Mouse (Mus musculus) thymus, postnatal 25 days (tissue): ENCODE measurements around the gene Stx8.

Experiments
- DNase-seq: peaks from one replicate; pipeline ENCODE4 v3.0.0; 2022

Stx8 gene

DNA sequence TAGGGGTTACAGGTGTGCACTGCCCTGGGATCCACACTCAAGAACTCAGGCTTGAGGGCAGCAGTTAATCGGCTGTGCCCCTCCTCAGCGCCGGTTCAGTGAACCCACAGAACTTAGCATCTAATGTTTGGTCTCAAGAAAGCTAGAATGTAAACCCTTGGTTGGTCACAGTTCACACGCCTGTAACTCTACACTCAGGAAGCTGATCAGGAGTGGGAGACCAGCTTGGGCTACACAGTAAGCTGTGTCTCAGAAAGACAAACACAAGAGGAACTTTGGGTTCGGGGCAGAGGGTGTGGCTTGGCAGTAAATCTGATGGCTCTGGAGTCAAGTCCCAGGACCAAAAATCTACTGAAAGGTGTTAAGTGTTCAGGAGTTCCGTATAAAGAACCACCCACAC is 17.6 kb downstream of the Stx8 start:
- DNase-seq, result no peak

DNA sequence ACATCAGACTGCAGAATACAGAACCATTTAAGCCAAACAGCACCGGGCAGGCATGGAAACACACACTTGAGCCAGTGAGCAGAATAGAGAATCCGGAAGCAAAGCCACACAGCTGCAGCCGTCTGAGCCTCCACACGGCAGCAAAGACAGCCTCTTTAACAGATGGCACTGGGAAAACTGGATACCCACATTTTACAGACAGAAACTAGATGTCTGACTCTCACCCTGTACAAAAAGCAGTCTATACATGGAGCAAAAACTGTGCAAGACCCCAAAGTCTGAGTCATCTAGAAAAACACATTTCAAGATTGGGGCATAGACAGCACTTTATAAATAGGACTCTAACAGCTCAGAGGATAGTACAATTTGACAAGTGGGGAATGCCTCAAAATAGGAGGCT is 25.2 kb downstream of the Stx8 start:
- DNase-seq, result no peak

DNA sequence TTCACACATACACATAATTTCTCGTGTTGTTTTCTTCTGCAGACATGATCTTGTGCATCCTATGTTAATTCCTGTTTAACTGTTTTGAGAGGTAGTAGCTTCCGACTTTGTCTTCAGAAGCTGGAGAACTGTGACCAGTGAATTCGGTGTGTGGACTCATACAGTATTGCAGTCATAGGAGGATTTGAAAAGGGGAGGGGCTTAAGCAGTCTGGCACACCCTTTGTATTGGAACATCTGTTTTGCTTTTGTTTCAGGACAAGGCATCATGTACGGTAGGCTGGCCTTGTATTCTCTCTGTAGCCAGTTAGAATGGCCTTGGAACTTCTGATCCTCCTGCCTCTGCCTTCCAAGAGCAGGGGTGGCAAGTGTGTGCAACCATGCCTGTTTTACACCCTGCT is 30.0 kb downstream of the Stx8 start:
- no peak for DNase-seq

DNA sequence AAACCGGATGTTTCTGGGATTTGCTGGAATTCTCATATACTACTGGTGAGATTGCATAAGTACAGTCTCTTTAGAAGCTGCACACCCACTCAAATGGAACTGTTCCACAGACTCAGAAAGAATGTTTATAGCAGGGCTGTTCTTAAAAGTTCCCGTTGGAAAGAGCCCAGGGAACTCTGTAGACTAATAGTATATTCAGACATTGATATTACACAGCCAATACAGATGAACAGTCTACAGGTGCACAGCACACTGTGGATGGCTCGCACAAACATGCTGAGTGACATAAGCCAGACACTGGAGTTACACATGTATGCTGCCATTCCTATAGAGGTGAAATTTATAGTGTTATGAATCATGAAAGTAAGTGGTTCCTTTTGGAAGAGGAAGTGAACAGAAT is 32.9 kb downstream of the Stx8 start:
- DNase-seq, result no peak

DNA sequence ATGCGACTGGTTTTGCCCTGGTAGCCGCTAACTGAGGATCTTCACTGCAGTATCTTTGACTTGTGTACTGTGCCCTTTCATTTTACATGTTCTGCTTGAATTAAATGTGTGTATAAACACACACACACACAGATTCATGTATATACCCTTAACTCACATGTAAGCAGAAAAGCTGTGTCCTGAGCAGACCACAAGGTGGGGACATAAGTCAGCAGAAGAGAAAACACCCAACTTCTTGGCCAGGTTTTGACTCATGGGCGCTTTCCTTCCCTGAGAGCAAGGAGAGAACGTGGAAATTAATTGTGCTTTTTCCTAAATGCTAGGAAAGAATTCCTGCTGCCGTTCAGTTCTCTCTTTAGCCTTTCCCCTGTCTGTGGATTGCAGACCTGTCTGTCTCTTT is 33.6 kb downstream of the Stx8 start:
- peak; percentile 5 for DNase-seq

DNA sequence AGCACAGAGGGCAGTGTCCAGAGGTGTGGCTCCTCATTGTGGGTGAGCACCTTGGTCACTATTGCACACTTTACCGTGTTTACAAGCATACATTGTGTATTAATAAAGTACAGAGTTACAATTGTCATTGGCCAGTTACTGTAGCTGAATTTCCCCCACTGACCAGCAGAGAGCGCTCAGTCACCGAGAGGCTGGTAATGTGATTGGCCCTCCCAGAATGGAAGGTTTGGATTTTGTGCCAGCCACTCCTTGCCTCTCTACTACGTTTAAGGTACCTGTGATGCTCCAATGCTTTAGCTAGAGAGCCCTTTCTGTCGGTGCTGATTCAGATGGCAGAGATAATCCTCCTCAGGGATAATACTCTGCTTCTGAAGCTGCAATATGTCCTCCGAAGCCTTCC is 38.2 kb downstream of the Stx8 start:
- peak; percentile 70 for DNase-seq

DNA sequence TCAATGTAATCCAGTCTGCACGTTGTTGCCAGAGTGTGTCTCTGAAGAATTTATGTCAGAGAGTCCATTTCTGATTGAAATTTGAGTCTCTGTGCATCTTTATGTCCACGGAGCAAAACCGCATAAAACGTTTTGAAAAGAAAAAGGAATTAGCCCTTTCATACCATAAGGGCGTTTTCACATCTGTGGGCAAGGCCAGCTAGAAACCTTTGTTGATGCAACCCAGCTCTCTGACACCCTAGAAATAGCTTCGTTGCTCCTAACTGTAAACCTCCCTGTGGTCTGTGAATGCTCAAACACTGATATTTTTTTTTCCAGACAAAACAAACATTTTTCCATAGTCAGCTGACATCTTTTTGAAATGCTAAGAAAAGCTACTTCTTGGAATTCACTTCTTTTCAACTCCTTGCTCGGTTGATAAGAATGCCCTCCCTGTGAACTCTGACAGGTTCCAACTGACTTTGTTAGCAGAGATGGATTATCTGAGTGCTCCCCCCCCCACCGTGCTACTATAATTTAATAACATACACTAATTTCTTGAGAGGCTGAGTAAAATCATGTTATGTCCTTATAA is 40.3 kb downstream of the Stx8 start:
- no peak for DNase-seq

DNA sequence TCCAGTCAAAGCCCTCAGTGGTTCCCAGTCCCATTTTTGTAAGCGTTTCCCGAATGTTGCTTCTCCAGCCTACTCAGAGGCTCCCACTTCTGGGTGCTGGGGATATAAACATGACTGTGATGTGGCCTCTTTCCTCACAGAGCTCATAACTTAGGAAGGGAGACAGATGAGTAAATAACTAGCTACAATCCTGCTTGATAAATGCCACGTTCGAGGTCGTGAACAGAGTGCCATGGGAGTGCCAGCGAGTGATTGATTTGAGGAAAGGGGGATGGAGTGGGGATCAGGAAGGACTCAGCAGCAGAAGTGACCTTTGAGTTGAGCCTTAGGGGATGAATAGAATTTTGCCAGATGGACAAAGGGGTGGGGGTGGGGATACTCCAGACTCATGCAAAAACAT is 41.7 kb downstream of the Stx8 start:
- no peak for DNase-seq

DNA sequence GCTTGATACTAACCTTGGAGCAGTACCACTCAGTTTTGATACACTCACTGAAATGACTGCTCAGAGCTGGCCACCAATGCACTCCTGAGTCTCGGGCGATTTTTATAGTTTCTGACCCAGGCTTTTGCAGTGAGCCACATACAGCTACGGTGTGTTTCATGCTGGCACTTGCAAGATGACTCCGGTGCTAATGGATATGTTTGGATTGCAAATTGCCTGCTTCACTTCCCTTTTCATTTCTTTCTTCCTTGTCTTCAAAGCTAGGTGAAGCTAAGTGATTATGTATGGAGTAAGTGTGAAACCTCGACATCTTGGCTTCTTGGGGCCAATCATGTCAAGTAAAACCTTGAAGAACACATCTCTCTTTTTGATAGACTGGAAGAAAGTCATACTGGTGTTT is 43.4 kb downstream of the Stx8 start:
- no peak for DNase-seq

DNA sequence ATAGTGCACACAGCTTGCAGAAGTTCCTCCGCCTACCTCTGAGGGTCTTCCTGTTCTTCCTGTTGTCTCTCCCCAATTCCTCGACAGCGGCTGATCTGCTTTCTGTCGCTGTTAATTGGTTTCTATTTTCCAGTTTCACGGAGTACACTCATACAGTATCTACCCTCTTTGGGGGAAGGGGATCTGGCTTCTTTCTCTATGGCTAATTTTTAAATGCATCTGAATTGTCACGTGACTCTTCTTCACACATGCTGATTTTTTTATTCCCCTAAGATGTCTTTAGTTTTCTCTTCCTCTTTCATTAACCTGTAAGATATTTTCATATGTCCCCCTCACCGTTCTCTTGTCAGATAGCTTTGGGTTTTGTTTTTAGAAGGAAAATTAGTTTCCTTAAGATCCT is 46.2 kb downstream of the Stx8 start:
- no peak for DNase-seq

DNA sequence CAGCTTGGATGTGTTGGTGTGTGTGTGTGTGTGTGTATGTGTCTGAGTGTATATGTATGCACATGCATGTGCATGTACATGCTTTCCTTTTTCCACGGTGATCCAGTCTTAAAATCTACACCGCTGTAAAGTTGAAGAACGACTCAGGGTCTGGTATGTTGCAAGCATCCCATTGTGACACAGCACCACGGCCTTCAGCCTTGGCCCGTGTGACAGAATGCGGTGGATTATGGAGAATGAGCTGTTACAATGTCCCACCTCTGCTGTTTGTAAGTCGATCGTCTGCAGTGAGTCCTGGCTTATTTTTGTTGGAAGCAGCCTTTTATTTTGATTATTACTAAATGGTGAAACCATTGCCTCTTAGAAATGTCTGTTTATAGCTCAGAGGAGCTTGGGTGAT is 52.2 kb downstream of the Stx8 start:
- no peak for DNase-seq

DNA sequence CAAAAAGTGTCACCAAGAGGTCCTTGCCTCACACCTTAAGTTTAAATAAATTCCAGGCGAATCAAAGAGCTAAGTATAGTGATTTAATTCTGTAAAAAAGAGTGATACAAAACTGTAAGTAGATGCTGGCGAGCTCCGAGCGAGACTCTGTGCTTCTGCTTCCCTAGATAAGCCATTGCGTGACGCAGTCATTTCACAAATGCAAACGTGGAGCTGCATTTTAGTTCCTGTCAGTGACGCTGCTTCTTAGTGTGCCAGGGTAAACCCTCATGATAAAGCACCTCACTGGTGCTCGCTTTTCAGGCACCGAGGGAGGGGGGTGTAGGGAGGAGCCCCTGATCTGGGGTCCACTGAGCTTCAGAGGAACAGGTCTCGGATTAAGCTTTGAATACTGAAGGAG is 53.2 kb downstream of the Stx8 start:
- DNase-seq, result no peak

DNA sequence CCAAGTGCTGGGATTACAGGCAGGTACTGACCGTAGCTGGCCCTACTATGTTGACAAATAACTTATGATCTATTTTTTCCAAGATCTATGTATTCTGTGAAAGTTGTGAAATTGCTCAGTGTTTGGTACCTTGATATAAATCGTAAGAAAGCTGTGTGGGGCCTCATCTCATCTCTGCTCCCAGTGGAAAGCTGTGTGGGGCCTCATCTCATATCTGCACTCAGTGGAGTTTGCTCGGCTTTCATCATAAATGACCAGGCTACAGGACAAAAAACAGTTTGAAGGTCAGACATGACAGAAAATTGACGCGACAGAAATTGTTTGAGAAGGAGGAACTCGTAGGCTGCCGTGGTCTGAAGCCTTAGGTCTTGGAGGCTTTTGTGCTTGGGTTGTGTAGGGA is 56.0 kb downstream of the Stx8 start:
- no peak for DNase-seq

DNA sequence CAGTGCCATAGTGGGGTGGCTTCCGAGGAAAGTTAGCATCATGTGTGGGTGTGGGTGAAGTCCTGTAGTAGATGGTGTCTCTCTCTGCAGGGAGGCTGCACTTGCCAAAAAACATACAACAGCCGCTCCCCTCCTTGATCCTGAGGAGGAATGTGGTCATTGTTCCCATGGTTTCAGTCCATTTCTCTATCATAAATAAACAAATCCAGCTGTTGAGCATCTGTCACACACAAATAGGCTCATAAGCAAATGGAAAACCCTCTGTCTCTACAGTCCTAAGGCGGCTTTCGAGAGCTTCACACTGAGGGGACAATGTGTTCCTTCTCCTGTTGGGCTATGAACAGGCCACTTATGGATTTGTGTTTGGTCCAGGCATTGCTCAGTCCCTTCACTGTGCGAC is 56.9 kb downstream of the Stx8 start:
- no peak for DNase-seq

DNA sequence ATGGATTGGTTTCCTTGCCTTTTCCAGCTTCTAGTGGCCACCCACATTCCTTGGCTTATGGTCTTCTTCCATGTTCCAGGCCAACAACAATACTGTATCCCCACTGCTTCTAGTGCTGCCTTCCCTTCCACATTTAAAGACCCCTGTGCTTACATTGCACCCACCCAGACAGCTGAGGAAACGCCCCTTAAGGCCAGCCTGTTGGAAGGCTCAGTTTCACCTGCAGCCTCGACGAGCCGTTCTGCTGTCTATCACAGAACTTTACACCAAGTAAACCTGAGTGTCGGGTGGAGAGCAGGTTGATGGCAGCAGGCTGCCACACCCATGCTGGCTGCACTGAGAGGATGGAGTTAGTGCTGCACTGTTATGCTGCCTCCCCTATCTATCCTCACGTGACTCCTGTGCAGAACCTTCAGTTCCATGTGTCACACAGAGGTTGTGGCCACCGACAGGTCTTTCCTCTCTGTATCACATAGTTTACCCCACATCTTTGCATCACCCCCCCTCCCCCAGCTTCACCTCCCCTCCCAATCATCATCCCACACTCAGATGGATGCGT is 57.9 kb downstream of the Stx8 start:
- DNase-seq, result no peak

DNA sequence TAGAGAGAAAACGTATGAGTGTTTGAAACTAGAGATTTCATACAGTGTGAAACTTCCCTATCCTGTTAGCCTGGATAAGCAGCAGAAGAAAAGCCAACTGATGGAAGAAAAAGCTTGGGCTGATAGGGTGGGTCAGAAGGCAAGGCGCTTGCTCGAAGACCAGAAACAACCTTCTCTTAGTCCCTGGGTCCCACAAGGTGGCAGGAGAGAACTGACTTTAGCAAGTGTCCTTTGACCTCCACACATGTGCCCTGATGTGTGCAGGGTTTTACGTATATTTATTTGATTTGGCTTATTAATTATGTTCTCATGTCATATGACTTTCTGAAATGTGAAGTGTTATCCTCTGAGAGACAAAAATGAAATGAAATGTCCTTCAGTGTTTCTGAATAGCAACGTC is 60.6 kb downstream of the Stx8 start:
- peak; percentile 8 for DNase-seq

DNA sequence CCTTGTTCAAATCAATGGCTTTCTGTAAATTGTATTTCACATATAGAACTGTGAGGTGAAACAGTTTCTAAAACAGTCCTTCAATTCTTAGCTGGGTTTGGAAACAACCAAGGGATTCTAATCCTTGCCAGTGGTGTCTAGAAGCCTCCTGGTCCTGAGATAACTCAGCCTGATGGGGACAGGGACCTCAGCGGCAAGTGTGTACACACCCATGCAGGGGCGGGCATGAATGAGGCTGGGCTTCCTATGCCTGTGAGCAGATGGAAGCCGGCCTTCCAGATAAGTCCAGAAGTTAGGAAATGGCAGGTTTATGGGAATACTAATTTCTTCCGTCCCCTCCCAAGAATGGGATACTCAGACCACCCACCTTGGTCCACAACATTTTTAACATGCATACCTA is 63.1 kb downstream of the Stx8 start:
- DNase-seq, result no peak

DNA sequence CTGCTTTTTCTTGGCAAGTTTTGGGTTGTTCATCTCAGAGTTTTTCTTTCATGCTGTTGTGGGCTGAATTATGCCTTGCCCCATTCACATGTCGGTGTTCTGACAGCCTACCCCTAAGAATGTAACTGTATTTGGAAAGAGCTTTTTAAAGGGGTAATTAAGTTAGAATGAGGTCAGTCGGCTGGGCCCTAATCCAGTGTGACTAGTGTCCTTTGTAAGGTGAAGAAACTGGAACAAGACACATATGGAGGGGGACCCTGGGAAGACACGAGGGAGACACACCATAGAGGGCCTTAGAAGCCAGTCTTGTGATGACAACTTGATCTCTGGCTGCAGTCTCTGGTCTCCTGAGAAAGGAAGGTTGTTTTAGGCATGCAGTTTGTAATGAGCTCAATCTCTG is 63.9 kb downstream of the Stx8 start:
- DNase-seq, result no peak

DNA sequence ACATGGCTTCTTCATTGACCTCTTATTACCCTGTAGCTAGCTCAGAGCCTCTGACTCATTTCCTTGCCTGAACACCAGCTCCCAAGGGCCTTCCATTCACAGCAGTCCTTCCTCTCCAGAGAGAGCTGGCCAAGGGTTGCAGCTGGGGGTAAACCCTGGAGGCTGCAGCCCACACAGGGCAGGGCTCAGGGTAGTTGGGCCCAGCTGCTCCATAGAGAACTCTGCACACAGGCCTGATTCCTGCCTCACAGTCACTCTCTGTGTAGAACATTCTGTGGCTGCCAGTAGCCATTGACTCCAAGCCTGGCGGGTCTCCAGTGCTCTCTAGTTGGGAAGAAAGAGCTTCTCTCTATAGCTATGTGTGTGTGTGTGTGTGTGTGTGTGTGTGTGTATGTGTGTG is 64.8 kb downstream of the Stx8 start:
- no peak for DNase-seq

DNA sequence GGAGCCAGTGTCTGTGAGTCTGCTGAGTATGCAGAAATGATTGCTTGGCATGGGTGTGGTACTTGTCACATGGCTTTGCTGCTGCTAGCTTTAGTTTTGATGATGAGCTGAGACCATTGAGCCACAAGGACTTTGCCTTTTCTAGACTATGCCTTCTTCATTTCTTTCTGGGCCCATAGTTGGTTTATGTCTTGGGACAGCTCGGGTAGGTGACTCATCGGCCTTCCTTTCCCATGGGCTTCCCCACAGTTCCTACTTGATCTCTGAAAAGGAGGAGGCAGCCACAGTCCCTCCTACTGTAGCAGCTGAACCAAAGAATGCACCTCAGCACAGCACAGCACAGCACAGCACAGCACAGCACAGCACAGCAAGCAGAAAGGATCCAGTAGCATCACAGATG is 66.5 kb downstream of the Stx8 start:
- DNase-seq, result no peak

DNA sequence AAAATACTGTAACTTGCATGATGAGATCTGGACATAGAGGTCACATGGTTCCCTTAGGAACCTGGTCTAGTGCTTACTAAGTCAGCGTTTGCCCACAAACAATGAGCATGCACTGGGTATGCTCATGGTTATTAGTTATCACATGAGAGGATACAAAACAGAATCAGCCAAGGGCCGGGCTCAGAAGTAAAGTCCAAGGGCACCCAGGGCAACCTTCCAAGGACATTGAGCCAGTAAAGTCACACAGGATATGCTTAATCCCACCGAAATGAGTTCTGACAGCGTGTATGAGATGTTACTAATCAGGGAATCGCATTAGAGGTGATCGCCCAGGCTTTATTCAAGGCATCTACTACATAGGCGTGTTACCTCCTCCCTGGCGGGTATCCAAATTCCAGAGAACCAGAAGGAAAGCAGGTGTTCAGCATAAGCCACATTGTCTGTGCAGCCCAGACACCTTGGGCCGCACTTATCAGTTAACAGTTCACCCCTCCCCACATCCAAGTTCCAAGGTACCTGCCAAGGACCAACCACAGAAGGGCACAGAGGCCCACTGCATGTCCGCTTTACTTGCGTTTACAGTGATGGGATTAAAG is 67.4 kb downstream of the Stx8 start:
- no peak for DNase-seq

DNA sequence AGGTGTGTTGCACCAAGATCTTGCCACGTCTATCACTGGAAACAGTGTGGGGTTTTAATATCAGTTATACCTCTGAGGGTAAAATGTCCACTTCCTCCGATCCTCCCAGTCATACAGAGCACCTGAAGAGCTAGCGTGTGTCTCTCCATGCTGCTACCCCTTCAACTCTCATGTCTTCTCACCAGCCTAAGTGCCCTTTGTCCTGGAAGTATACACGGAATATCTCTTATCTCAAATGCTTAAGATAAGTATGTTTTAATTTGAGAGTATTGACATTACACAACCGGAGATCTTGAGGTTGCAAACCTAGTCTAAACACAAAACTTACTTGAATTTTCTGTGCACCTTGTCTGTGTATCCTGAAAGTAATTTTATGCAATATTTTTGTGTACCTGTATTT is 68.4 kb downstream of the Stx8 start:
- no peak for DNase-seq

DNA sequence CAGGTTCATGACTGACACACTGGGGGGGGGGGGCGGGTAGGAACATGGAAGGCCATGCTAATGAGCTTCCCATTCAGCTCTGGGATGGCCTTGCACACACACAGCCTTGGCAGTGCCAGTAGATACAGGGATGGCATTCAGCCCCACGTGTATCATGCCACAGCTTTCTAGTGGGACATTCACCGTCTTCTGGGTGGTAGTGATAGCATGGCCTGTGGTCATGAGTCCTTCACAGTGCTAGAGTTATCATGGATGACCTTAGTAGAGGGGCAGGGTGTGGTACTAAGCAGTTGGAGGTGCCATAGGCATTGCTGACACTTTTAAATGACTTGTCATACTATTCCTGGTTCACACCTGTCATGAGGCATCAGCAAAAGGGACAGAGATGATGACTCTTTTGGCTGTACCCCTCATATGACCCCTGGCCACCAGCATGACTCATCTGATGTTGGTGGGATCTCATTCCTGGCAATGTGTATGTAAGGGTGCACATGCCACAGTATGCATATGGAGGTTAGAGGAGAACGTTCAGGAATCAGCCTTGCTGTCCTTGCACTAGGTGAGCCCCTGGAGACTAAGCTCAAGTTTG is 69.4 kb downstream of the Stx8 start:
- DNase-seq, result no peak

DNA sequence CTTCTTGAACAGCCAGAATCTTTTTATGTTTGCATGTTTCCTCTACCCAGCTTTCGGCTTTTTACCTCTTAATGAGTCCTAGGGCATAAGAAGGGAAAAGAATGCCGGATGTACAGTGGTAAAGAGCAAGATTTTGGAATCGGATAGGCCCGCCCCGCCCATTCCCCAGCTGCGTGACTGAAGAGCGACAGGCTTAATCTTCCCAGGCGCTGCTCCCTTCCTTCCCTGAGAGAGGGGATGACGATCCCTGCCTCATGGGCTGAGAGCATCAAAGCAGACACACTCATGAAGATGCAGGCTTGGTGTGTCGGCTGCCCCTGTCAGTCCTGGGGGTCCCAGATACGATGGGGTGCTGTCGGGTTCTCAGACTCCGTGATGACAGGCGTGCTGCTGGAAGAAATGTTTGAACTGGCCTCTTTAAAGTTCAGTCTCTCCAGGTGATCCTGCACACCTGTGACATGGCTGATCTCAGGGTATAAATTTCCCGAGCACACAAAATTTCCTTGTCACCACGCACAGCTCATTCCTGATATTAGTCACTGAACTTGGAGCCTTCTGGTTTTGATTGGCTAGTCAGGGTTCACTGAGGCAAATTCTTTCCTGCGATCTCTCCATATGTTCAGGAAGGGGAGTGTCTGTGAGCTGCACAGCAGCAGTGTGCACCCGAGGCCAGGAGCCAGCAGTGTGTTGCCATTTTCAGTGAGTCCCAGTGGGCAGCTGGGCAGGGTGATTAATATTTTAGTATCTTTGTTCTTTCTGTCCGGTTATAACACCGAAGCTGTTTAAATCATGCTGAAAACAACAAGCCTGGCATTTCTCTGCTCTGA is 70.4 kb downstream of the Stx8 start:
- no peak for DNase-seq
